Mouse (Mus musculus): ENCODE measurements around the gene Xrn1. TPM values are rescaled to one million over a fixed set of nuclear protein-coding genes. Genes with fewer than 3 reads are reported as not detected.
"Not testable (repeated sequence)": the region's sequence is repeated elsewhere in the genome, so short reads cannot be mapped to it uniquely, and the experiment has no call there.

Xrn1 gene
- polyA plus RNA-seq (2021), result 15.3 TPM

- POLR2A ChIA-PET, result interaction anchor here (1.1 kb wide), 1 partner anchor 13 kb away, joined by 3 read pairs; no protein-coding TSS in a partner anchor
- H3K27me3 ChIP-seq, result no peaks in the 10 kb centered on the region
- ATAC-seq, result peak; percentile 86
- TF ChIP-seq CTCF (IDR thresholded peaks at IDR 0.05), result no peak
- in situ Hi-C loops (cut with MboI; ENCODE audit: low pct_unique_long_range_greater_than_20kb), result no loop called here
- CTCF ChIA-PET, result interaction anchor here (1.0 kb wide), 1 partner anchor 9 kb away, joined by 3 read pairs; no protein-coding TSS in a partner anchor
- peak; percentile 60 for DNase-seq (ENCODE audit: low read depth, low spot score)
Measured at GRCm38 (mm10) chr9:95954585-95955461, at the start of gene Xrn1. Gene Xrn1 (plus strand): TSS chr9:95954760.

GRCm38 (mm10) chr9:95932855-95933254 is 21.7 kb upstream of the Xrn1 start:
- no peaks in the 10 kb centered on the region for H3K27me3 ChIP-seq
- ATAC-seq, result no peak
- TF ChIP-seq CTCF (IDR thresholded peaks at IDR 0.05), result peak; percentile 26
- in situ Hi-C loops (cut with MboI; ENCODE audit: low pct_unique_long_range_greater_than_20kb), result no loop called here
- DNase-seq (ENCODE audit: low read depth, low spot score), result no peak
- POLR2A ChIA-PET, result no interaction called here
- CTCF ChIA-PET, result interaction anchor here (1.3 kb wide), 1 partner anchor 9 kb away, joined by 3 read pairs; no protein-coding TSS in a partner anchor

- no peak for TF ChIP-seq CTCF (IDR thresholded peaks at IDR 0.05)
- ChIA-PET CTCF (interaction anchor here (1.0 kb wide), 1 partner anchor 8 kb away, joined by 3 read pairs; no protein-coding TSS in a partner anchor), POLR2A (no interaction called here)
- DNase-seq (ENCODE audit: low read depth, low spot score) (no peak), ATAC-seq (no peak)
- in situ Hi-C loops (cut with MboI; ENCODE audit: low pct_unique_long_range_greater_than_20kb), result no loop called here
- no peaks in the 10 kb centered on the region for H3K27me3 ChIP-seq
Measured at GRCm38 (mm10) chr9:95953658-95954057, 902 bp upstream of the Xrn1 start.

- no peaks in the 10 kb centered on the region for H3K27me3 ChIP-seq
- TF ChIP-seq CTCF (IDR thresholded peaks at IDR 0.05), result no peak
- no peak for DNase-seq (ENCODE audit: low read depth, low spot score)
- peak; percentile 9 for ATAC-seq
- CTCF ChIA-PET, result interaction anchor here (1.0 kb wide), 1 partner anchor 9 kb away, joined by 3 read pairs; no protein-coding TSS in a partner anchor
- in situ Hi-C loops (cut with MboI; ENCODE audit: low pct_unique_long_range_greater_than_20kb), result no loop called here
- POLR2A ChIA-PET, result interaction anchor here (1.1 kb wide), 1 partner anchor 14 kb away, joined by 3 read pairs; no protein-coding TSS in a partner anchor
Measured at GRCm38 (mm10) chr9:95954226-95954584, 355 bp upstream of the Xrn1 start.

GRCm38 (mm10) chr9:95957611-95958010 is 3.1 kb downstream of the Xrn1 start:
- ChIA-PET CTCF (interaction anchor here (1.2 kb wide), 1 partner anchor 12 kb away, joined by 3 read pairs; no protein-coding TSS in a partner anchor), POLR2A (no interaction called here)
- no peak for DNase-seq (ENCODE audit: low read depth, low spot score)
- ATAC-seq, result no peak
- H3K27me3 ChIP-seq, result no peaks in the 10 kb centered on the region
- in situ Hi-C loops (cut with MboI; ENCODE audit: low pct_unique_long_range_greater_than_20kb), result no loop called here
- TF ChIP-seq CTCF (IDR thresholded peaks at IDR 0.05), result no peak

GRCm38 (mm10) chr9:95958041-95958730 is 3.6 kb downstream of the Xrn1 start:
- no peak for DNase-seq (ENCODE audit: low read depth, low spot score)
- H3K27me3 ChIP-seq, result no peaks in the 10 kb centered on the region
- in situ Hi-C loops (cut with MboI; ENCODE audit: low pct_unique_long_range_greater_than_20kb), result no loop called here
- no peak for TF ChIP-seq CTCF (IDR thresholded peaks at IDR 0.05)
- no peak for ATAC-seq
- POLR2A ChIA-PET, result no interaction called here
- CTCF ChIA-PET, result interaction anchor here (1.2 kb wide), 1 partner anchor 11 kb away, joined by 3 read pairs; no protein-coding TSS in a partner anchor

GRCm38 (mm10) chr9:95958731-95959105 is 4.2 kb downstream of the Xrn1 start:
- POLR2A ChIA-PET; CTCF ChIA-PET; in situ Hi-C loops (cut with MboI; ENCODE audit: low pct_unique_long_range_greater_than_20kb); DNase-seq (ENCODE audit: low read depth, low spot score); H3K27me3 ChIP-seq; ATAC-seq: not testable (repeated sequence)

GRCm38 (mm10) chr9:95959246-95959645 is 4.7 kb downstream of the Xrn1 start:
- no peak for TF ChIP-seq CTCF (IDR thresholded peaks at IDR 0.05)
- POLR2A ChIA-PET, result interaction anchor here (0.6 kb wide), 1 partner anchor 81 kb away, joined by 3 read pairs; no protein-coding TSS in a partner anchor
- DNase-seq (ENCODE audit: low read depth, low spot score) (no peak), ATAC-seq (no peak)
- no peaks in the 10 kb centered on the region for H3K27me3 ChIP-seq
- in situ Hi-C loops (cut with MboI; ENCODE audit: low pct_unique_long_range_greater_than_20kb), result no loop called here
- CTCF ChIA-PET, result no interaction called here

GRCm38 (mm10) chr9:95959732-95960428 is 5.3 kb downstream of the Xrn1 start:
- ChIA-PET CTCF (interaction anchor here (1.3 kb wide), 1 partner anchor 17 kb away, joined by 4 read pairs; no protein-coding TSS in a partner anchor), POLR2A (interaction anchor here (0.6 kb wide), 1 partner anchor 80 kb away, joined by 3 read pairs; no protein-coding TSS in a partner anchor)
- ATAC-seq (no peak), DNase-seq (ENCODE audit: low read depth, low spot score) (no peak)
- TF ChIP-seq CTCF (IDR thresholded peaks at IDR 0.05), result no peak
- no peaks in the 10 kb centered on the region for H3K27me3 ChIP-seq
- in situ Hi-C loops (cut with MboI; ENCODE audit: low pct_unique_long_range_greater_than_20kb), result no loop called here

GRCm38 (mm10) chr9:95961058-95961457 is 6.5 kb downstream of the Xrn1 start:
- H3K27me3 ChIP-seq, result no peaks in the 10 kb centered on the region
- in situ Hi-C loops (cut with MboI; ENCODE audit: low pct_unique_long_range_greater_than_20kb), result no loop called here
- DNase-seq (ENCODE audit: low read depth, low spot score) (no peak), ATAC-seq (no peak)
- no peak for TF ChIP-seq CTCF (IDR thresholded peaks at IDR 0.05)
- ChIA-PET POLR2A (no interaction called here), CTCF (interaction anchor here (1.3 kb wide), 1 partner anchor 15 kb away, joined by 4 read pairs; no protein-coding TSS in a partner anchor)
